Mouse (Mus musculus): ENCODE measurements around the gene Shisa5. TPM values are rescaled to one million over a fixed set of nuclear protein-coding genes. Genes with fewer than 3 reads are reported as not detected.

Shisa5 gene
- polyA plus RNA-seq (2012; rRNA removed): 21.0 and 22.7 TPM in 2 replicates

DNA sequence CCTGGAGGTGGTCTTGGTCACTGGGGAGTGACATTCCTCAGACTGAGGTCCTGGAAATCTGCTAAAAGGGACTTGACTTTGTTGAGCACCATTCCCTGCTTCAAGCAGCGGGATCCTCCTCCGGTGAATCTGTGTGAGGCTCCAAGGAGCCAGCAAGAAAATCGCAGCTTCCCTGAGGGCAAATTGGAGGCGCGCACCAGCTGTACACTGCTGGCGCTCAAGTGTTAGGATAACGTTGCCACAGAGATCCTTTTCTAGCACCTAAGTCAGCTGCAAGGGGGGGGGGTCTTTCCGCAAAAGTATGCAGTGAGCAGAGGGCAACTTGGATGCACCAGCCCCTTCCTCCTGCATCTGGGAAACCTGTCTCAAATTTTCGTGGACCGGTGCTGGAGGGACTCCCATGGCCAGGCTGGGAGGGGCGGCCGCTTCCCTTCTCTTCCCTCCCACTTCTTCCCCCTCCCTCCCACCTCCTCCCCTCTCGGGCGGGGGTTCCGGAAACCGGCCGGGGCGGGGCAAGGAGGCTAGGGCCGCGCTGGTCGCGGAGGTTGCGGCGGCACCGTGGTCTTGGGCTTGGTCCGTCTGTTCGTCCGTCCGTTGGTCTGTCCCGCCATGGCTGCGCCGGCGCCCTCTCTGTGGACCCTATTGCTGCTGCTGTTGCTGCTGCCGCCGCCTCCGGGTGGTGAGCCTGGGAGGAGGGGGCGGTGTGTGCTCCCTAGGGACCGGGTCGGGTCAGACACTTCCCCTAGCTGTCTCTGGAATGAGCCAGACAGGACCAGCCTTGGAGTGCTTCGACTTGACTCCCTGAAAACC is at the start of gene Shisa5:
Gene Shisa5 (plus strand): TSS at position 480 of the 810 bp plus-strand sequence.
- no peak for TF ChIP-seq CTCF (IDR thresholded peaks at IDR 0.05; ENCODE audit: control insufficient read depth, insufficient read depth, insufficient replicate concordance, low read depth, low read length)
- TF ChIP-seq POLR2A (IDR thresholded peaks at IDR 0.05; ENCODE audit: control insufficient read depth, low read depth, low read length): 0 out of 2 replicates have a peak, but pooled peaks have one; percentile 38
- H3K4me1 ChIP-seq (ENCODE audit: control insufficient read depth, insufficient read depth, low read length): peaks cover 12% of the 10 kb centered on the region
- H3K27me3 ChIP-seq (ENCODE audit: control insufficient read depth, insufficient read depth, low read length): no peaks in the 10 kb centered on the region; the same call in 1 of the 2 replicates
- H3K27ac ChIP-seq (ENCODE audit: control insufficient read depth, insufficient read depth, low read depth, low read length): peak within 1 kb of the TSS; percentile 77
- H3K36me3 ChIP-seq (ENCODE audit: control insufficient read depth, insufficient read depth, low read length): no peaks in the 10 kb centered on the region
- H3K4me3 ChIP-seq (ENCODE audit: control insufficient read depth, low read depth, low read length): peak within 1 kb of the TSS; percentile 84

GRCm38 (mm10) chr9:108989802-108990461 is 48.4 kb upstream of the Shisa5 start:
- H3K27ac ChIP-seq (ENCODE audit: control insufficient read depth, insufficient read depth, low read depth, low read length): no peak overlapping the region

DNA sequence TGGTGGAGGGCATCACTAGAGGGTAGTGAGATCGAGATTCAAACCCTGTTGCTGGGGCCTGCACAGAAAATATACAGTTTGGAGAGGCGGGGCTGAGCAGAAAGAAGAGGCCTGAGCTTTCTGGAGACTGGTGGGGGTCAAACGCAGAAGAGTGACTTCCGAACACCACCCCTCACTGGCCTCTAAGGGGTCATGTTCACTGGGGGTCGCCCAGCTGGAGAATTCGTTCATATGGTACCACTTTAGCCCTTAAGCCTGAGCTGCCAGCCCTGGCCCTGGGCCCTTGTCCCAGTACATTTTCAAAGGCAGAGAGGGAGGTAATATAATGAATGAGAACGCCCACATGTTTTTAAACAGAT is 47.9 kb upstream of the Shisa5 start:
- Histone ChIP-seq H3K27ac (ENCODE audit: control insufficient read depth, insufficient read depth, low read depth, low read length) (no peak overlapping the region), H3K4me1 (ENCODE audit: control insufficient read depth, insufficient read depth, low read length) (peaks cover 8% of the 10 kb centered on the region), H3K36me3 (ENCODE audit: control insufficient read depth, insufficient read depth, low read length) (no peaks in the 10 kb centered on the region), H3K4me3 (ENCODE audit: control insufficient read depth, low read depth, low read length) (no peak overlapping the region), H3K27me3 (ENCODE audit: control insufficient read depth, insufficient read depth, low read length) (no peaks in the 10 kb centered on the region)
- TF ChIP-seq POLR2A (IDR thresholded peaks at IDR 0.05; ENCODE audit: control insufficient read depth, low read depth, low read length) (no peak), CTCF (IDR thresholded peaks at IDR 0.05; ENCODE audit: control insufficient read depth, insufficient read depth, insufficient replicate concordance, low read depth, low read length) (no peak)

More at GRCm38 (mm10) chr9:108989802-108990461, 48.4 kb upstream of the Shisa5 start:
- Histone ChIP-seq H3K27me3 (ENCODE audit: control insufficient read depth, insufficient read depth, low read length) (no peaks in the 10 kb centered on the region), H3K36me3 (ENCODE audit: control insufficient read depth, insufficient read depth, low read length) (no peaks in the 10 kb centered on the region), H3K4me3 (ENCODE audit: control insufficient read depth, low read depth, low read length) (peak overlapping the region; percentile 17), H3K4me1 (ENCODE audit: control insufficient read depth, insufficient read depth, low read length) (peaks cover 8% of the 10 kb centered on the region)
- TF ChIP-seq CTCF (IDR thresholded peaks at IDR 0.05; ENCODE audit: control insufficient read depth, insufficient read depth, insufficient replicate concordance, low read depth, low read length): no peak

DNA sequence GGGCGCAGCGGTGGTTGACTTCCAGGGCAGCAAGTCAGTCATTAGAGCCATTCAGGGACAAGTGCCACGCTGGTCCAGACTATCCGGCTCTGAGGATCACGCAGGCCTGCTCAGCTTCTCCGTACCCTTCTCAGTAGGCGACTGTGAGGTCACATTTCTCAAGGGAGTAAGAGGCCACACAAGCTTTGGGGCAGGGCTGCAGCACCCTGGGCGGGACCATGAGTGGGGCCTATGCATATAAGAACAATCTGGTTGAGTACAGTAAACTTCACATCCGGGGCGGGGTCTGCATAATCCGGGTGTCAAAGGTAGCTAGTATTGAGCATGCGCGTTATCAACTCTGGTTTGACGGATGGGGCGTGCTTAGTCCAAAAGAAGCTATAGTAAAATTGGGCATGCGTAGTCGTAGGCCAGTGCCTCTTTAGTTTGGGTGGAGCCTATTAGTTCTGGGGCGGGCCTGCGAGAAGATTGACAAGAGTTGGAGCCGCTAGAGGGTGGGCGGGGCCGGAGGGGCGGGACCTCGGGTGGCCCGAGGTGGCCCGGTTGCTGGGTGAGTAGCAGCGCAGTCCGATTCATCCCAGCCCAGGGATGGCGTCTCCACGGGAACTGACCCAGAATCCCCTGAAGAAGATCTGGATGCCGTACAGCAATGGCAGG is 46.8 kb upstream of the Shisa5 start, which contains the start of gene Pfkfb4:
Gene Pfkfb4 (plus strand): TSS at position 351 of the 657 bp plus-strand sequence.
- TF ChIP-seq POLR2A (IDR thresholded peaks at IDR 0.05; ENCODE audit: control insufficient read depth, low read depth, low read length) (peak; percentile 69), CTCF (IDR thresholded peaks at IDR 0.05; ENCODE audit: control insufficient read depth, insufficient read depth, insufficient replicate concordance, low read depth, low read length) (no peak)
- H3K27me3 ChIP-seq (ENCODE audit: control insufficient read depth, insufficient read depth, low read length): no peaks in the 10 kb centered on the region
- H3K4me1 ChIP-seq (ENCODE audit: control insufficient read depth, insufficient read depth, low read length): peaks cover 8% of the 10 kb centered on the region
- peak within 1 kb of the TSS; percentile 98 for H3K4me3 ChIP-seq (ENCODE audit: control insufficient read depth, low read depth, low read length)
- no peaks in the 10 kb centered on the region for H3K36me3 ChIP-seq (ENCODE audit: control insufficient read depth, insufficient read depth, low read length)
- H3K27ac ChIP-seq (ENCODE audit: control insufficient read depth, insufficient read depth, low read depth, low read length): peak within 1 kb of the TSS; percentile 92

DNA sequence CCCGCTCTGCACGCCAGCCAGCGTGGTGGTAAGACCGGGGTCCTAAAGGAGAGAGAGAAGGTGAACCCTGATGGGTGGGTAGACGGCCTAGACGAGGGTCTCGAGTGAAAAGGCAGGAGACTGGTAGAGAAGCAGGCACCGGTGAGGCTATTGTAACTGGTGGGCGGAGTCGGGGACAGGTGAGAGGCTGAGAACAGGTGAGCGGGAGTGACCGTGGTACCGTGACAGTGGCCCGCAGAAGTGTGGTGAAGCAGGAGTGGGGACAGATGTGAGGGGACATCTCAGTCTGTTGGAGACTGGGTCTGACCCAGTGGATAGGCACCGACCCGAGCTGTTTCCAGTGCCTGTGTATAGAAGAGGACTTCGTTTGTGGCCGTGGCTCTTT is 46.3 kb upstream of the Shisa5 start:
- no peak for TF ChIP-seq POLR2A (IDR thresholded peaks at IDR 0.05; ENCODE audit: control insufficient read depth, low read depth, low read length)
- TF ChIP-seq CTCF (IDR thresholded peaks at IDR 0.05; ENCODE audit: control insufficient read depth, insufficient read depth, insufficient replicate concordance, low read depth, low read length): no peak
- peak overlapping the region; percentile 92 for H3K27ac ChIP-seq (ENCODE audit: control insufficient read depth, insufficient read depth, low read depth, low read length)
- peaks cover 8% of the 10 kb centered on the region for H3K4me1 ChIP-seq (ENCODE audit: control insufficient read depth, insufficient read depth, low read length)
- no peaks in the 10 kb centered on the region for H3K27me3 ChIP-seq (ENCODE audit: control insufficient read depth, insufficient read depth, low read length)
- H3K4me3 ChIP-seq (ENCODE audit: control insufficient read depth, low read depth, low read length): peak overlapping the region; percentile 98
- H3K36me3 ChIP-seq (ENCODE audit: control insufficient read depth, insufficient read depth, low read length): no peaks in the 10 kb centered on the region

GRCm38 (mm10) chr9:108992620-108993361 is 45.6 kb upstream of the Shisa5 start:
- Histone ChIP-seq H3K27ac (ENCODE audit: control insufficient read depth, insufficient read depth, low read depth, low read length) (peak overlapping the region; percentile 92; the same call in 1 of the 2 replicates), H3K4me3 (ENCODE audit: control insufficient read depth, low read depth, low read length) (peak overlapping the region; percentile 98), H3K4me1 (ENCODE audit: control insufficient read depth, insufficient read depth, low read length) (peaks cover 8% of the 10 kb centered on the region), H3K36me3 (ENCODE audit: control insufficient read depth, insufficient read depth, low read length) (no peaks in the 10 kb centered on the region), H3K27me3 (ENCODE audit: control insufficient read depth, insufficient read depth, low read length) (no peaks in the 10 kb centered on the region)
- TF ChIP-seq POLR2A (IDR thresholded peaks at IDR 0.05; ENCODE audit: control insufficient read depth, low read depth, low read length) (no peak), CTCF (IDR thresholded peaks at IDR 0.05; ENCODE audit: control insufficient read depth, insufficient read depth, insufficient replicate concordance, low read depth, low read length) (no peak)

All from testis, adult 2 months (tissue).